Mouse (Mus musculus): ENCODE results near the gene Pramel4. TPM values are rescaled to one million over a fixed set of nuclear protein-coding genes. Genes with fewer than 3 reads are reported as not detected.
"Not testable (repeated sequence)": the region's sequence is repeated elsewhere in the genome, so short reads cannot be mapped to it uniquely, and the experiment has no call there.

Pramel4 gene
- not detected for total RNA-seq (2021)

- DNase-seq = not testable (repeated sequence)
Measured at GRCm38 (mm10) chr4:144058826-144059225, at the start of gene Pramel4. Pramel4 (plus strand) TSS chr4:144059126.

- DNase-seq = not testable (repeated sequence)
Measured at GRCm38 (mm10) chr4:144106174-144106573, 47.2 kb downstream of the Pramel4 start, which contains the start of gene Gm13102. Gm13102 (plus strand) TSS chr4:144106474.

Other genes starting within 250 kb of the Pramel4 start
- gene Gm13084, start 243.0 kb upstream of the Pramel4 start, total RNA-seq (2021) = not detected
- gene Gm13103, start 212.6 kb upstream of the Pramel4 start, total RNA-seq (2021) = not detected
- not detected for gene Pramef6, start 158.7 kb upstream of the Pramel4 start, total RNA-seq (2021)
- not detected for gene Pramef25, start 108.1 kb upstream of the Pramel4 start, total RNA-seq (2021)
- gene Gm13101, start 92.2 kb upstream of the Pramel4 start, total RNA-seq (2021) = not detected
- gene Pramef17, start 64.8 kb upstream of the Pramel4 start, total RNA-seq (2021) = not detected
- not detected for gene Gm13102, start 47.3 kb downstream of the Pramel4 start, total RNA-seq (2021)
- not detected for gene Oog3, start 103.5 kb downstream of the Pramel4 start, total RNA-seq (2021)
- not detected for gene Oog2, start 131.6 kb downstream of the Pramel4 start, total RNA-seq (2021)
- gene C87977, start 154.2 kb downstream of the Pramel4 start, total RNA-seq (2021) = not detected
- not detected for gene Pramel5, start 221.4 kb downstream of the Pramel4 start, total RNA-seq (2021)

Measured in heart, postnatal 4 days (tissue).